Mouse (Mus musculus) mammary gland, adult 2 months (tissue): Measurements from ENCODE around the gene Plekhn1. TPM values are rescaled to one million over a fixed set of nuclear protein-coding genes. Genes with fewer than 3 reads are reported as not detected.

ENCODE experiments used
- polyA plus RNA-seq: library from polyadenylated mRNA; depleted of rRNA; stranded (reverse); fragments of >200 nt; gene quantifications from 2 replicates; pipeline ENCODE4 v1.2.3, GENCODE M21; 2012; ENCODE audit warnings: low replicate concordance; rRNA removed

Gene Plekhn1
- 82.7 and 85.1 TPM in 2 replicates for polyA plus RNA-seq

GRCm38 (mm10) chr4:156234701-156235213 is at the start of gene Plekhn1:
Plekhn1 (minus strand) TSS chr4:156234857.

GRCm38 (mm10) chr4:156255078-156255839 is 20.6 kb upstream of the Plekhn1 start, which contains the start of gene Samd11:
Samd11 (minus strand) TSS chr4:156255657.

GRCm38 (mm10) chr4:156235808-156236533 is 1.3 kb upstream of the Plekhn1 start, which contains the start of gene Noc2l:
Noc2l (plus strand) TSS chr4:156236010.

GRCm38 (mm10) chr4:156215649-156216048 is 19.0 kb downstream of the Plekhn1 start, which contains the start of gene Perm1:
Perm1 (plus strand) TSS chr4:156215868.

GRCm38 (mm10) chr4:156203001-156203412 is 31.6 kb downstream of the Plekhn1 start, which contains the start of gene AW011738:
AW011738 (plus strand) TSS chr4:156203304.

GRCm38 (mm10) chr4:156200623-156201475 is 33.8 kb downstream of the Plekhn1 start, which contains the start of gene Isg15:
Isg15 (minus strand) TSS chr4:156200818.

GRCm38 (mm10) chr4:156197131-156197828 is 37.4 kb downstream of the Plekhn1 start, which contains the start of gene Agrn:
Agrn (minus strand) TSS chr4:156197488.

Other genes with a start within 250 kb of the Plekhn1 start
- 5.2 and 10.7 TPM in 2 replicates for gene B3galt6, start 242.2 kb downstream of the Plekhn1 start, polyA plus RNA-seq
- gene Sdf4, start 242.0 kb downstream of the Plekhn1 start, polyA plus RNA-seq, result 61.5 and 63.6 TPM in 2 replicates
- 28.1 and 40.7 TPM in 2 replicates for gene Tnfrsf4, start 221.0 kb downstream of the Plekhn1 start, polyA plus RNA-seq
- gene Tnfrsf18, start 208.7 kb downstream of the Plekhn1 start, polyA plus RNA-seq, result 22.0 and 26.1 TPM in 2 replicates
- gene Ttll10, start 175.4 kb downstream of the Plekhn1 start, polyA plus RNA-seq, result 4.0 and 4.9 TPM in 2 replicates
- 27.3 and 33.1 TPM in 2 replicates for gene 9430015G10Rik, start 124.9 kb downstream of the Plekhn1 start, polyA plus RNA-seq
- 0.73 and 0.97 TPM in 2 replicates for gene Rnf223, start 104.3 kb downstream of the Plekhn1 start, polyA plus RNA-seq
- 70.6 and 80.5 TPM in 2 replicates for gene Agrn, start 37.4 kb downstream of the Plekhn1 start, polyA plus RNA-seq
- 11.3 and 14.2 TPM in 2 replicates for gene Isg15, start 34.0 kb downstream of the Plekhn1 start, polyA plus RNA-seq
- gene AW011738, start 31.6 kb downstream of the Plekhn1 start, polyA plus RNA-seq, result 3.0 and 5.2 TPM in 2 replicates
- gene Perm1, start 19.0 kb downstream of the Plekhn1 start, polyA plus RNA-seq, result 0.53 and 20.4 TPM in 2 replicates
- 78.1 and 93.3 TPM in 2 replicates for gene Noc2l, start 1.2 kb upstream of the Plekhn1 start, polyA plus RNA-seq
- gene Samd11, start 20.8 kb upstream of the Plekhn1 start, polyA plus RNA-seq, result 1.2 and 1.8 TPM in 2 replicates
- not detected in 2 replicates for gene Vmn2r-ps159, start 96.2 kb upstream of the Plekhn1 start, polyA plus RNA-seq